Mouse (Mus musculus): ENCODE measurements around the gene Slmap. TPM values are rescaled to one million over a fixed set of nuclear protein-coding genes. Genes with fewer than 3 reads are reported as not detected.
"Not testable (repeated sequence)": the region's sequence is repeated elsewhere in the genome, so short reads cannot be mapped to it uniquely, and the experiment has no call there.

Slmap gene
- polyA plus RNA-seq (2012; rRNA removed) = 13.3 and 20.7 TPM in 2 replicates

- 13% methylated on average over 33 of the region's 33 CpGs for WGBS
- peak; percentile 99 for DNase-seq (ENCODE audit: low read depth, low spot score)
Measured at GRCm38 (mm10) chr14:26534757-26535479, at the start of gene Slmap. TSS of gene Slmap (minus strand) at chr14:26534931.

GRCm38 (mm10) chr14:26583645-26584044 lies 48.9 kb upstream of the Slmap start:
- 91% methylated on average over 3 of the region's 3 CpGs for WGBS
- no peak for DNase-seq (ENCODE audit: low read depth, low spot score)

- under 1% methylated on average over 79 of the region's 79 CpGs for WGBS
- DNase-seq (ENCODE audit: low read depth, low spot score) = peak; percentile 71
Measured at GRCm38 (mm10) chr14:26579346-26580343, 44.9 kb upstream of the Slmap start.

GRCm38 (mm10) chr14:26578791-26579191 lies 44.1 kb upstream of the Slmap start:
- peak; percentile 81 for DNase-seq (ENCODE audit: low read depth, low spot score)
- WGBS = 21% methylated on average over 6 of the region's 6 CpGs

- DNase-seq (ENCODE audit: low read depth, low spot score) = no peak
- WGBS = 63% methylated on average over 3 of the region's 3 CpGs
Measured at GRCm38 (mm10) chr14:26576255-26576780, 41.6 kb upstream of the Slmap start.

GRCm38 (mm10) chr14:26573556-26573955 lies 38.8 kb upstream of the Slmap start, which contains the start of gene Dennd6a:
TSS of gene Dennd6a (plus strand) at chr14:26573856.
- not testable (repeated sequence) for DNase-seq (ENCODE audit: low read depth, low spot score)
- WGBS = 90% methylated on average over 5 of the region's 5 CpGs

- DNase-seq (ENCODE audit: low read depth, low spot score) = no peak
Measured at GRCm38 (mm10) chr14:26571951-26572675, 37.4 kb upstream of the Slmap start.

GRCm38 (mm10) chr14:26569880-26570279 lies 35.1 kb upstream of the Slmap start:
- DNase-seq (ENCODE audit: low read depth, low spot score) = no peak
- 82% methylated on average over 4 of the region's 4 CpGs for WGBS

More at GRCm38 (mm10) chr14:26571951-26572675, 37.4 kb upstream of the Slmap start:
- WGBS = 70% methylated on average over 4 of the region's 4 CpGs

- no peak for DNase-seq (ENCODE audit: low read depth, low spot score)
- WGBS = 27% methylated on average over 2 of the region's 2 CpGs
Measured at GRCm38 (mm10) chr14:26562247-26562646, 27.5 kb upstream of the Slmap start.

GRCm38 (mm10) chr14:26558536-26558935 lies 23.8 kb upstream of the Slmap start:
- WGBS = 91% methylated on average over 7 of the region's 7 CpGs
- DNase-seq (ENCODE audit: low read depth, low spot score) = no peak

GRCm38 (mm10) chr14:26557581-26557980 lies 22.9 kb upstream of the Slmap start:
- no peak for DNase-seq (ENCODE audit: low read depth, low spot score)
- WGBS = 20% methylated on average over 1 of the region's 1 CpGs

- WGBS = 80% methylated on average over 3 of the region's 3 CpGs
- no peak for DNase-seq (ENCODE audit: low read depth, low spot score)
Measured at GRCm38 (mm10) chr14:26552853-26553252, 18.1 kb upstream of the Slmap start.

- DNase-seq (ENCODE audit: low read depth, low spot score) = no peak
- 91% methylated on average over 2 of the region's 2 CpGs for WGBS
Measured at GRCm38 (mm10) chr14:26552441-26552840, 17.7 kb upstream of the Slmap start.

- 88% methylated on average over 8 of the region's 8 CpGs for WGBS
- DNase-seq (ENCODE audit: low read depth, low spot score) = no peak
Measured at GRCm38 (mm10) chr14:26550712-26551111, 16.0 kb upstream of the Slmap start.

GRCm38 (mm10) chr14:26547516-26548488 lies 13.1 kb upstream of the Slmap start:
- no peak for DNase-seq (ENCODE audit: low read depth, low spot score)
- WGBS = 32% methylated on average over 10 of the region's 10 CpGs

GRCm38 (mm10) chr14:26542136-26542535 lies 7.4 kb upstream of the Slmap start:
- DNase-seq (ENCODE audit: low read depth, low spot score) = no peak
- WGBS = 96% methylated on average over 1 of the region's 1 CpGs

GRCm38 (mm10) chr14:26540577-26540976 lies 5.8 kb upstream of the Slmap start:
- WGBS = 60% methylated on average over 1 of the region's 1 CpGs
- no peak for DNase-seq (ENCODE audit: low read depth, low spot score)

GRCm38 (mm10) chr14:26539241-26539640 lies 4.5 kb upstream of the Slmap start:
- 71% methylated on average over 4 of the region's 4 CpGs for WGBS

More at GRCm38 (mm10) chr14:26539241-26539640, 4.5 kb upstream of the Slmap start:
- no peak for DNase-seq (ENCODE audit: low read depth, low spot score)

Measured in large intestine, adult 2 months (tissue).